8 mouse cellular contexts compared by ENCODE assay signal in genomic region chr5:146844945-146845365, GRCm38 (mm10). TPM values are rescaled to one million over a fixed set of nuclear protein-coding genes. Genes with fewer than 3 reads are reported as not detected.
DNase-seq lines count a peak whose midpoint lies in the region; ATAC-seq lines count a peak whose summit lies in the region.

TSS of gene Rasl11a (plus strand) at chr5:146845071.

- peak within 1 kb of the TSS; percentile 78 for H3K9ac ChIP-seq in hindbrain, embryonic 16.5 days (ENCODE audit: low read depth, low read length)

- ATAC-seq in hindbrain, embryonic 16.5 days: peak; percentile 93

- no peaks in the 10 kb centered on the region for H3K27me3 ChIP-seq in hindbrain, embryonic 16.5 days (replicated peaks; ENCODE audit: control insufficient read depth, insufficient read depth, low read length)

- H3K4me1 ChIP-seq in hindbrain, embryonic 16.5 days (ENCODE audit: control insufficient read depth, insufficient read depth, low read depth, low read length): peaks cover 8% of the 10 kb centered on the region

- H3K9me3 ChIP-seq in hindbrain, embryonic 16.5 days (ENCODE audit: control insufficient read depth, low read length): no peaks in the 10 kb centered on the region

- peak; percentile 89 for DNase-seq in adrenal gland, adult 8-10 months
- peak; percentile 92 for DNase-seq in embryo, embryonic 10.5 days (ENCODE audit: low spot score)
- DNase-seq in gastrocnemius, adult 8-10 months (ENCODE audit: low spot score in 2 of 2): peak; percentile 50 to 68
- DNase-seq in left cerebral cortex, adult 18-20 months (ENCODE audit: low spot score in 2 of 2): peak; percentile 75 to 87
- DNase-seq in lung, postnatal 36 days: peak; percentile 93
- peak; percentile 66 for DNase-seq in retina, postnatal 7 days (ENCODE audit: low read depth, low spot score)
- no peak for DNase-seq in c-Kit-positive CD71-positive TER-119-positive erythroid progenitor cells, embryonic 14.5 days (ENCODE audit: low spot score)

- no peaks in the 10 kb centered on the region for H3K36me3 ChIP-seq in hindbrain, embryonic 16.5 days (ENCODE audit: control insufficient read depth, insufficient read depth, low read length)

- H3K4me3 ChIP-seq in hindbrain, embryonic 16.5 days (ENCODE audit: low read length): peak within 1 kb of the TSS; percentile 76

- under 1% methylated on average over 40 of the region's 40 CpGs for WGBS in hindbrain, embryonic 16.5 days

- H3K27ac ChIP-seq in hindbrain, embryonic 16.5 days (ENCODE audit: low read depth, low read length): peak within 1 kb of the TSS; percentile 63

- H3K4me2 ChIP-seq in hindbrain, embryonic 16.5 days (ENCODE audit: low read length): peak within 1 kb of the TSS; percentile 99

RNA-seq across cellular contexts. Expression of gene Rasl11a, which starts in this region (rescaled TPM):
- 1 to 10 TPM; 5.2 to 9.0 (median 7.7) TPM for total RNA-seq in adrenal gland, adult 8-10 months (2022)
- total RNA-seq in gastrocnemius, adult 8-10 months (2022): 1 to 10 TPM in 1 of 4 experiments, under 1 TPM in 3; 0.73 to 1.0 (median 0.76) TPM
- 7.6 and 8.5 TPM in 2 replicates for polyA plus RNA-seq in hindbrain, embryonic 16.5 days (2015; fragmentation: Nextera tagmentation; extraction: Ambion mirVana)
- 10 to 100 TPM; 10.8 to 11.6 TPM for total RNA-seq in left cerebral cortex, adult 18-20 months (2021)
